Mouse (Mus musculus) urinary bladder, adult 2 months (tissue): ENCODE results near the gene Txndc15. TPM values are rescaled to one million over a fixed set of nuclear protein-coding genes. Genes with fewer than 3 reads are reported as not detected.

Experiments used
- DNase-seq: peaks from one replicate; pipeline ENCODE4 v3.0.0; 2022; ENCODE audit warnings: low spot score
- polyA plus RNA-seq: library from polyadenylated mRNA; depleted of rRNA; stranded (reverse); fragments of >200 nt; gene quantifications from 2 replicates; pipeline ENCODE4 v1.2.3, GENCODE M21; 2012; rRNA removed

Txndc15 gene
- polyA plus RNA-seq, 1 experiment = 47.8 TPM

- DNase-seq = no peak
Measured at GRCm38 (mm10) chr13:55730716-55731115, 16.3 kb downstream of the Txndc15 start.

- no peak for DNase-seq
Measured at GRCm38 (mm10) chr13:55732121-55732520, 17.7 kb downstream of the Txndc15 start.

DNA sequence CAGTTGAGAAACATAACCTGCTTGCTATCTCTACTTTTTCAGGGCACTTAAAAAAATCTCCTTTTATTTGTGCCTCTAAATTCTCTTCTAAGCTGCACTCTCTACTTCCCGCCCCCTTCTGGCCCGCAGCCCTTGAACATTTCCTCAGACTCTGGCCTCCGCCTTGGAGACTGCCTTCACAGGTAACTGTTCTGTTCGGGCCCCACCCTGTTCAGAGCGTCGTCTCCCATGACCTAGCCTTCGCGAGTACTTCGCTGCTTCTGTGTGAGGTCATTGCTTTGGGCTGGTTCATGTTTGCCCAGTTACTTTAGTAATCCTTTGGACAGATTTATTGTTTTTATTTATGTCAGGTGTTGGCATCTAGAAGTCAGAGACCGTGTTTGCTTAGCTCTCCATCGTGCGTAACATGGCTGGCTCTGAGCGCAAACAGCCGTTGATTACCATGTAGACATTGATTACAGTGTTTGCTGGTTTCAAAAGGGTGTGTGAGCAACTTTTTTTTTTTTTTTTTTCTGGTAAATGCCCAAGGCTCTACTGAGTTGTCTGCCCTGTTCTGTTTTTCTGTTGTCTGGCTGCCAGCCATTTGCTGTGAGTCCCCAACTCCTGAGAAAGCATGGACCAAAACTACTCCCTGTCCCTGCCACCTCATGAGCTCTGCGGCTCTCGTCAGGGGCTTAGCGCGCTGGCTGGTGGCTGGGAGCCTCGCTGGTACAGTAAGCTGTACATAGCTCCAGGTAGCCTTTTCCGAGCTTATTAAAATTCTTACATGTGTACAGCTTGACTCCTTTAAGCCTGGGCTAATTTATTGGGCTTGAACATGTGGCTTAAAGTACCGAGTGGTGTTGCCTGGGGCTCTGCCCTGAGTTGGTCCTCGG, 19.4 kb downstream of the Txndc15 start:
- DNase-seq = no peak

- no peak for DNase-seq
Measured at GRCm38 (mm10) chr13:55737885-55738284, 23.4 kb downstream of the Txndc15 start.

DNA sequence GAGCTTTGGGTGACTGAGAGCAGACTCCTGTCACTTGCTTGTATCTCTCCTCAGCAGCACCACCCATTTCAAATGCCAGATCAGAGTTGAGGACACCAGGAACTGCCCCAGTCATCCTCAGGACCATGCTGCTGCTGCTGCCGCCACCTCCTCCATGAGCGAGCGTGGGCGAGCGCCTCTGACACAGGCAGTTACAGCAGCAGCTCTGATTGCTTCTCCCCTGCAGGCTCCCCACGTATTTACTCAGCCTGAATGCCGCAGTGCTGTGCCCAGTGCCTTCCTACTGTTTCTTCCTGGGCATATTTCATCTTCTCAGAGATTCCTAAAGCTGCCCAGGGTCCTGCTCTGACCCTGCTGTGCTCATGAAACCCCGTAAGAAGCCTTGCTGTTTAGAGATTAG, 27.9 kb downstream of the Txndc15 start:
- no peak for DNase-seq

DNA sequence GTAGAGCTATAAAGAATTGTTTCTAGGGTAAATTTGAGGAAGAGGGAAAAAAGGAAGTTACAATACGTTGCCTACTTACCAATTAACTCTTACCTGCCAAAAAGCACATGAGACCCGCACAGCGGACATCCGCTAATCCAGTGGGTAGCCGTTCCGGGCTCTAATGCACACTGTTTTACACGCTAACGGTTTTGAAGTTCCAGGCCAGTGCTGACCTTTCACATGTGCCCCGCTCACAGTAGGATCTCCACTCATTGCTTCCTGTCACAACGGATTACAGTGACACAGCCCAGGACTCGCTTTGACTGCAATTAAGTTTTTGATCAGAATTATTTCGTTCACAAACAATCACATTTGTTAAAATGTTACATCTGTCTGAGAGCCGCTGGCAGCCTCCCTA, 39.9 kb downstream of the Txndc15 start:
- DNase-seq = no peak

DNA sequence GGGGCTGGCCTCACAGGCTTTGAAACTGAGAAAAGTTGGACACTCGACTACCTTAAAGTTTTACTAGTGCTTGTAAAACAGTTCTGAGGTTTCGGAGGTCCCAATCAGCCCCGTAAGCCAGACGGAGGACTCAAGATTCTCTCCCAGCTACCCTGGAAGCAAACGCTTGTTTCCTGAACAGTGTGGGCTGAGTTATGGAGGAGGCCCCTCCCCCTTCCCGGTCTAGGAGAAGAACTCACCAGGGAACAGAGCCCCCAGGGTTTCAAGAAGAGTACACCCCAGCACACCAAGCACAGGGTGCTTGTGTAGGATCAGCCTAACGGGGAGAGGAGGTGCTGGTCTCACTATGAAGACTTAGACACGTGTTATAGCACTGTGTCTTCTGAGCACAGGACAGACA, 42.3 kb downstream of the Txndc15 start:
- no peak for DNase-seq

DNA sequence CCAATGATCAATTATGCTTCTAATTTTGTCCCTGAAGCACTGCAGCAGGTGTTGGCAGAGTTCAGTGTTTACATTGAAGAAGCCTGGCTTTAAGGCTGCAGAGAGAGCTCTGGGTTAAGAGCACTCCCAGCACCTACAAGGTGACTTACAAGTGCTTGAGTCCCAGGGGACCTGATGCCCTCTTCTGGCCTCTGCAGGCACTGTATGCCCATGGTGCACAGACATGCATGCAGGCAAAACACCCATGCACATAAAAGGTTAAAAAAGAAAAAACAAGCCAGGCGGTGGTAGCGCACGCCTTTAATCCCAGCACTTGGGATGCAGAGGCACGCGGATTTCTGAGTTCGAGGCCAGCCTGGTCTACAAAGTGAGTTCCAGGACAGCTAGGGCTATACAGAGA, 43.2 kb downstream of the Txndc15 start:
- no peak for DNase-seq

DNA sequence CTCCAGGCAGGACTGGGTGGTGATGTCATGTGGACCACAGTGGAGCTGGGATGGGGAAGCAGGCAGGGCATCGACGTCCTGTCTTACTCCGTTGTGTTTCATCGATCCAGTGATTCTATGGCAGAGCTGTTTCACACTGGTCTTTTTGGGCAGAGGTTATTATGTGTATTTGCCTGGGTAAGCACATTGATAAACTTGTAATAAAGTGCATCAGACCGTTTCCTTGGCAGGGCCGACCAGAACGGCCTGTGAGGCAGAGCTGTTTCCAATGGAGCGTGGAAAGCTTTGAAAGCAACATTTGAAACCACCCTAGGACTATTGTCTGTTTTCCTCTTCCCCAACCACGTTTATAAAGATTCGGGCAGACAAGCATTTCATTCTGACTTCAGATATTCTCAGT, 46.1 kb downstream of the Txndc15 start:
- DNase-seq = no peak

DNA sequence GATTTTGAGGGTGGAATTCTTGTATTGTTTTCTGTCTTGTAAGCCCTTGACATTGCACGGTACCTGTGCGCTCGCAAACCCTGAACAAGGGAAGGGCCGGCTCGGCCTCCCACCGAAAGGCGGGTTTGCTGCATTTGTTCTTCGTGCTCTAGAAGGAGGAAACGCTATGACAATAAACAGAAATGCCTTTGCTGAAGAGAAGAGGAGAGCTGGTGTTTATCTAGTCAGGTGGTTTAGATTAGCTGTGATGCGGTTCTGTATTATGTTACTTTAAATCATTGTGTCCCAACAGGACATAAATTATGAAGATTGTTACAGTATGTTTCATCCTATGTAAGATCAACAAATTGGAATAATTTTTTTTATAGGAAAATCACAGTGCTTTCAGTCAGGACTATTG, 47.0 kb downstream of the Txndc15 start:
- DNase-seq = no peak

GRCm38 (mm10) chr13:55774352-55774751, 59.9 kb downstream of the Txndc15 start:
- no peak for DNase-seq

- DNase-seq = no peak
Measured at GRCm38 (mm10) chr13:55775056-55775455, 60.6 kb downstream of the Txndc15 start.

Other genes with a start within 250 kb of the Txndc15 start
- 43.0 and 45.3 TPM in 2 replicates for gene Dbn1, start 226.5 kb upstream of the Txndc15 start, polyA plus RNA-seq
- 382 and 383 TPM in 2 replicates for gene Pdlim7, start 201.0 kb upstream of the Txndc15 start, polyA plus RNA-seq
- gene Dok3, start 185.4 kb upstream of the Txndc15 start, polyA plus RNA-seq = 5.1 and 6.9 TPM in 2 replicates
- gene Ddx41, start 178.0 kb upstream of the Txndc15 start, polyA plus RNA-seq = 45.1 and 51.6 TPM in 2 replicates
- gene Fam193b, start 143.5 kb upstream of the Txndc15 start, polyA plus RNA-seq = 86.0 and 97.9 TPM in 2 replicates
- gene Tmed9, start 140.9 kb upstream of the Txndc15 start, polyA plus RNA-seq = 136 and 157 TPM in 2 replicates
- gene B4galt7, start 114.8 kb upstream of the Txndc15 start, polyA plus RNA-seq = 17.7 and 22.1 TPM in 2 replicates
- 44.0 and 46.8 TPM in 2 replicates for gene Caml, start 91.6 kb upstream of the Txndc15 start, polyA plus RNA-seq
- gene Ddx46, start 79.6 kb upstream of the Txndc15 start, polyA plus RNA-seq = 33.9 and 35.8 TPM in 2 replicates
- gene B230219D22Rik, start 21.5 kb upstream of the Txndc15 start, polyA plus RNA-seq = 66.3 and 72.9 TPM in 2 replicates
- gene Pcbd2, start 12.7 kb downstream of the Txndc15 start, polyA plus RNA-seq = 66.6 and 70.3 TPM in 2 replicates
- 0.22 and 0.32 TPM in 2 replicates for gene Catsper3, start 69.9 kb downstream of the Txndc15 start, polyA plus RNA-seq
- gene Pitx1, start 121.5 kb downstream of the Txndc15 start, polyA plus RNA-seq = 64.7 and 83.9 TPM in 2 replicates